Mouse (Mus musculus): ENCODE measurements around the gene Pdlim4. TPM values are rescaled to one million over a fixed set of nuclear protein-coding genes. Genes with fewer than 3 reads are reported as not detected.

Pdlim4 gene
- total and polyA plus RNA-seq, 3 experiments = not detected

DNA sequence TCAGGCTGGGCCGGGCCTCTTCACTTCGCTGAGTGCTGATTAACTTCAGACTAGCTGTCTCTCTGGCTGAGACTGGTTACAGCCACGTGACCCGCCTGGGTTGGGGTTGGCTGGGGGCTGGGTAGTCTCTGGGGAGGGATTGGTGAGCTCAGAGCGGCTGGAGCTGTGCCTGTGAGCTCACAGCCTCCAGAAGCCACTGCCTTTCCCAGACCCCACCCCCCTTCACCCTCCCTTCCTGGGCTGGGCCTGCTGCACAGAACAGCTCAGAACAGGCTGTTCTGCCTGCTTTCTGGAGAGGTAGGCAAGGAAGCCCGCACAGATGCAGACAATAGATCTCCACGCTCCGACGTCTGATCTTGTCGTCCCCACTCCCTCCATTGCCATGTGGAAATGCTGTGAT is 44.1 kb upstream of the Pdlim4 start (continued):
- no peak for TF ChIP-seq SIN3A (IDR thresholded peaks at IDR 0.05; ENCODE audit: low read length)
- TF ChIP-seq NELFE (IDR thresholded peaks at IDR 0.05; ENCODE audit: low read depth, low read length) = no peak
- TF ChIP-seq JUN (IDR thresholded peaks at IDR 0.05; ENCODE audit: insufficient read depth, low read depth, low read length) = no peak
- TF ChIP-seq POLR2A (IDR thresholded peaks at IDR 0.05; ENCODE audit: low read depth, low read length) = no peak
- TF ChIP-seq PAX5 (IDR thresholded peaks at IDR 0.05; ENCODE audit: low read length) = no peak
- TF ChIP-seq POLR2AphosphoS2 (IDR thresholded peaks at IDR 0.05; ENCODE audit: low read depth, low read length) = no peak
- TF ChIP-seq TCF12 (IDR thresholded peaks at IDR 0.05; ENCODE audit: low read depth, low read length) = no peak

DNA sequence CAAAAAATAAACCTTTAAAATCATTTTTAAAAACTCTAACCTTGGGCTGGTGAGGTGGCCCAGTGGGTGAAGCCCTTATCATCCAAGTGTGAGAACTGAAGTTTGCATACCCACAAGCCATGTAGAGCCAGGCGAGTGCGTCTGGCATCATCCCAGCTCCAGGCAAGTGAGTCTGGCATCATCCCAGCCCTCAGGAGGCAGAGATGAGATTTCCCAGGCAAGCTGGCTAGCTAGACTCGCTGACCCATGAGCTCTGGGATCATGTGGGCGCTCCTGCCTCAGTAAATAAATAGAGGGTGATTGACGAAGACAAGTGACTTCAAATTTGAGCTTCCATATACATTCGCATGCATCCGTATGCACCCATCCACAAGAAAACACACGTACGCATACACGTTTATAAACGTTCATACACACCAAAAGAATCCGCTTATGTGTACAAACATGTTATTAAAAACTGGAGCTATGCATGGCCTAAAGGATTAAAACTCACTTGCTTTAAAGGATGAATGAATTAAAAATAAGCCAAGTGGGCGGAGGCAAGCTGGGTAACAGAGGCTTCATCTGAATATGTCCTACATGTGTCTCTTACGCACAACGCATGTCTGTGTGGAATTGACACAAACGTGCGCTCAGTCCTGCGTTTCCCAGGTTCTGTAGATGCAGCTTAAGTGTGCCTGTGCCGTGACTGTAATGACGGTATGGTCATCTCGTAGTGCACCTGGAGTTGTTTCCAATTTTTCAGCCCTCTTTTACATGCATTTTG is 43.3 kb upstream of the Pdlim4 start:
- dilution Hi-C loops (cut with MboI; ENCODE audit: extremely low pct_ligation_motif_present, extremely low pct_unique_long_range_greater_than_20kb, low sequenced_read_pairs) = no loop called here
- in situ Hi-C loops (cut with MboI; ENCODE audit: low pct_ligation_motif_present, low pct_unique_long_range_greater_than_20kb, low sequenced_read_pairs) = no loop called here

DNA sequence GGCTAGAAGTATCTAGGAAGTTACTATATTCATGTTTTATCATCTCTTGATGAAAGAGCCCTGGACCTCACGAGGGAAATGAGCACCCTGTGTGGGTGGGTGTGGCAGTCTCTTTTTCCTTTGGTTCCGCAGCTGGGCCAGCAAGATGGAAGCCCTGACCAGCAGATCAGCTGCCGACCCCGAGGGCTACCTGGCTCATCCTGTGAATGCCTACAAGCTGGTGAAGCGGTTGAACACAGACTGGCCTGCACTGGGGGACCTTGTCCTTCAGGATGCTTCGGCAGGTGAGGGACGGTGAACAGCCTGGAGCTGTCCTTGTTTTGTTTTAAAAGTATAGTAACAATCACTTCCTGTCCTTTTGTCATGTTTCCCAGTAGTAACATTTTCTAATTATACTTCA is 42.5 kb upstream of the Pdlim4 start:
- Histone ChIP-seq H3K4me2 (ENCODE audit: insufficient read depth, low read depth, poor library complexity, severe bottlenecking) (no peak overlapping the region), H3K9ac (ENCODE audit: insufficient read depth, low read depth) (no peak overlapping the region), H3K27me3 (replicated peaks) (peaks cover 24% of the 10 kb centered on the region), H3K9me3 (replicated peaks; ENCODE audit: low read length) (no peaks in the 10 kb centered on the region), H3K36me3 (replicated peaks in 1 of 2; ENCODE audit: control insufficient read depth in 1 of 2, insufficient read depth in 1 of 2, low read length in 1 of 2) (no peaks in the 10 kb centered on the region), H3K4me3 (replicated peaks in 1 of 3; ENCODE audit: low read depth in 2 of 3, low read length in 2 of 3, poor library complexity in 1 of 3) (no peak overlapping the region), H3K27ac (ENCODE audit: insufficient read depth, low read depth) (no peak overlapping the region), H3K79me2 (replicated peaks; ENCODE audit: control insufficient read depth, extremely low read depth, insufficient read depth, poor library complexity, severe bottlenecking) (no peaks in the 10 kb centered on the region), H3K4me1 (ENCODE audit: control insufficient read depth in 1 of 2, insufficient read depth in 2 of 2) (peaks cover 5 to 28% of the 10 kb centered on the region in 2 experiments; a peak in 3 of 4 replicates)
- TF ChIP-seq ETS1 (conservative IDR thresholded peaks at IDR 0.05; ENCODE audit: low read depth, low read length) (no peak), BHLHE40 (IDR thresholded peaks at IDR 0.05; ENCODE audit: low read depth, low read length) (no peak), CHD2 (IDR thresholded peaks at IDR 0.05; ENCODE audit: low read length) (no peak), SIN3A (IDR thresholded peaks at IDR 0.05; ENCODE audit: low read length) (no peak), IRF4 (IDR thresholded peaks at IDR 0.05; ENCODE audit: low read depth, low read length) (no peak), MAFK (IDR thresholded peaks at IDR 0.05; ENCODE audit: insufficient replicate concordance, low read length) (no peak), POLR2AphosphoS2 (IDR thresholded peaks at IDR 0.05; ENCODE audit: low read depth, low read length) (no peak), NELFE (IDR thresholded peaks at IDR 0.05; ENCODE audit: low read depth, low read length) (no peak), MAZ (IDR thresholded peaks at IDR 0.05; ENCODE audit: low read depth, low read length) (no peak), ZKSCAN1 (IDR thresholded peaks at IDR 0.05; ENCODE audit: borderline replicate concordance, low read depth, low read length) (no peak), TCF12 (IDR thresholded peaks at IDR 0.05; ENCODE audit: low read depth, low read length) (no peak), KAT2A (IDR thresholded peaks at IDR 0.05; ENCODE audit: insufficient replicate concordance, low read length) (no peak), RAD21 (IDR thresholded peaks at IDR 0.05; ENCODE audit: low read depth, low read length) (no peak)
- no peak for DNase-seq (ENCODE audit: extremely low read depth)
- in situ Hi-C loops (cut with MboI; ENCODE audit: low pct_ligation_motif_present, low pct_unique_long_range_greater_than_20kb, low sequenced_read_pairs) = no loop called here
- dilution Hi-C loops (cut with MboI; ENCODE audit: extremely low pct_ligation_motif_present, extremely low pct_unique_long_range_greater_than_20kb, low sequenced_read_pairs) = no loop called here

More for the DNA sequence above, 43.3 kb upstream of the Pdlim4 start:
- no peaks in the 10 kb centered on the region for H3K9me3 ChIP-seq (replicated peaks; ENCODE audit: low read length)
- no peak overlapping the region for H3K4me2 ChIP-seq (ENCODE audit: insufficient read depth, low read depth, poor library complexity, severe bottlenecking)
- H3K27me3 ChIP-seq (replicated peaks) = peaks cover 18% of the 10 kb centered on the region
- no peak for DNase-seq (ENCODE audit: extremely low read depth)
- H3K4me3 ChIP-seq (replicated peaks in 1 of 3; ENCODE audit: low read depth in 2 of 3, low read length in 2 of 3, poor library complexity in 1 of 3) = no peak overlapping the region
- no peak overlapping the region for H3K27ac ChIP-seq (ENCODE audit: insufficient read depth, low read depth)
- peaks cover 5 to 20% of the 10 kb centered on the region in 2 experiments; a peak in 3 of 4 replicates for H3K4me1 ChIP-seq (ENCODE audit: control insufficient read depth in 1 of 2, insufficient read depth in 2 of 2)
- H3K9ac ChIP-seq (ENCODE audit: insufficient read depth, low read depth) = no peak overlapping the region
- no peaks in the 10 kb centered on the region for H3K36me3 ChIP-seq (replicated peaks in 1 of 2; ENCODE audit: control insufficient read depth in 1 of 2, insufficient read depth in 1 of 2, low read length in 1 of 2)
- no peaks in the 10 kb centered on the region for H3K79me2 ChIP-seq (replicated peaks; ENCODE audit: control insufficient read depth, extremely low read depth, insufficient read depth, poor library complexity, severe bottlenecking)
- TF ChIP-seq TCF12 (IDR thresholded peaks at IDR 0.05; ENCODE audit: low read depth, low read length) (no peak), POLR2A (IDR thresholded peaks at IDR 0.05; ENCODE audit: low read depth, low read length) (no peak), UBTF (IDR thresholded peaks at IDR 0.05; ENCODE audit: low read depth, low read length) (no peak), JUND (conservative IDR thresholded peaks at IDR 0.05; ENCODE audit: low read depth, low read length) (no peak), JUN (IDR thresholded peaks at IDR 0.05; ENCODE audit: insufficient read depth, low read depth, low read length) (no peak), KAT2A (IDR thresholded peaks at IDR 0.05; ENCODE audit: insufficient replicate concordance, low read length) (no peak), USF2 (conservative IDR thresholded peaks at IDR 0.05; ENCODE audit: low read depth, low read length) (no peak), EP300 (IDR thresholded peaks at IDR 0.05; ENCODE audit: low read length) (no peak), SMC3 (IDR thresholded peaks at IDR 0.05; ENCODE audit: low read depth, low read length) (no peak), NELFE (IDR thresholded peaks at IDR 0.05; ENCODE audit: low read depth, low read length) (no peak), ZNF384 (IDR thresholded peaks at IDR 0.05; ENCODE audit: low read depth, low read length) (no peak), MAFK (IDR thresholded peaks at IDR 0.05; ENCODE audit: insufficient replicate concordance, low read length) (no peak)

Data from CH12.LX (cell line).